In genomic region chr15:96626871-96627270, GRCm38 (mm10) we compare ENCODE assay signal across 17 mouse cellular contexts. TPM values are rescaled to one million over a fixed set of nuclear protein-coding genes. Genes with fewer than 3 reads are reported as not detected.
DNase-seq lines count a peak whose midpoint lies in the region; ATAC-seq lines count a peak whose summit lies in the region.
"Had no signal": no experiment of that assay in that cellular context is flagged by ENCODE, and none has a peak within 500 bp of the region (broad histone marks: within the 10 kb centered on the region; RNA-seq: fewer than 3 reads in every experiment).

No protein-coding gene starts in this region.

- H3K36me3 ChIP-seq in heart, embryonic 11.5 days (ENCODE audit: control insufficient read depth, insufficient read depth, low read length): peaks cover 17% of the 10 kb centered on the region
- H3K36me3 ChIP-seq in hindbrain, embryonic 13.5 days: peaks cover 46% of the 10 kb centered on the region
- peaks cover 99% of the 10 kb centered on the region for H3K36me3 ChIP-seq in hindbrain, embryonic 10.5 days
- H3K36me3 ChIP-seq in neural tube, embryonic 14.5 days (ENCODE audit: control insufficient read depth, insufficient read depth, low read length): peaks cover 21% of the 10 kb centered on the region
- peaks cover 23% of the 10 kb centered on the region for H3K36me3 ChIP-seq in neural tube, embryonic 15.5 days

- peak overlapping the region; percentile 47 for H3K27ac ChIP-seq in heart, embryonic 11.5 days (ENCODE audit: low read depth, low read length)
- peak overlapping the region; percentile 24 for H3K27ac ChIP-seq in hindbrain, embryonic 13.5 days
- H3K27ac ChIP-seq in hindbrain, embryonic 10.5 days: no peak overlapping the region
- H3K27ac ChIP-seq in neural tube, embryonic 14.5 days (ENCODE audit: low read depth, low read length): 0 out of 2 replicates have a peak overlapping the region, but pooled peaks have one; percentile 16
- no peak overlapping the region for H3K27ac ChIP-seq in neural tube, embryonic 15.5 days (replicated peaks)
- H3K27ac ChIP-seq: kidney, embryonic 15.5 days; limb, embryonic 15.5 days had no signal

- no peak for DNase-seq in heart, adult 11 months
- no peak for DNase-seq in hindbrain, embryonic 10.5 days (ENCODE audit: low spot score)
- no peak for DNase-seq in kidney, postnatal 36 days
- DNase-seq: adrenal gland, postnatal 14 days; cerebellum, adult 2 months; forebrain, postnatal 0 days; lung, adult 2 months; right cerebral cortex, postnatal 14 days; thymus, postnatal 14 days had no signal

- H3K9me3 ChIP-seq in heart, embryonic 11.5 days (replicated peaks; ENCODE audit: control insufficient read depth, low read length): peaks cover 4% of the 10 kb centered on the region; the same call in 1 of the 2 replicates
- peaks cover 3% of the 10 kb centered on the region; the same call in 1 of the 2 replicates for H3K9me3 ChIP-seq in hindbrain, embryonic 13.5 days
- peaks cover 27% of the 10 kb centered on the region for H3K9me3 ChIP-seq in hindbrain, embryonic 10.5 days
- no peaks in the 10 kb centered on the region for H3K9me3 ChIP-seq in neural tube, embryonic 14.5 days (ENCODE audit: control insufficient read depth, low read length)
- no peaks in the 10 kb centered on the region for H3K9me3 ChIP-seq in neural tube, embryonic 15.5 days (replicated peaks)
- H3K9me3 ChIP-seq: limb, embryonic 15.5 days had no signal

- no peak overlapping the region for H3K4me3 ChIP-seq in heart, embryonic 11.5 days (ENCODE audit: low read depth, low read length)
- H3K4me3 ChIP-seq in hindbrain, embryonic 13.5 days: no peak overlapping the region
- no peak overlapping the region for H3K4me3 ChIP-seq in hindbrain, embryonic 10.5 days
- no peak overlapping the region for H3K4me3 ChIP-seq in neural tube, embryonic 14.5 days (ENCODE audit: low read depth, low read length)
- H3K4me3 ChIP-seq in neural tube, embryonic 15.5 days (replicated peaks): no peak overlapping the region
- H3K4me3 ChIP-seq: kidney, embryonic 15.5 days; limb, embryonic 15.5 days had no signal

- WGBS in heart, embryonic 11.5 days (ENCODE audit: insufficient replicate concordance): 51% methylated on average over 5 of the region's 5 CpGs
- 81% methylated on average over 5 of the region's 5 CpGs for WGBS in hindbrain, embryonic 13.5 days
- 86% methylated on average over 5 of the region's 5 CpGs for WGBS in hindbrain, embryonic 10.5 days
- 88% methylated on average over 5 of the region's 5 CpGs for WGBS in neural tube, embryonic 14.5 days
- 80% methylated on average over 5 of the region's 5 CpGs for WGBS in neural tube, embryonic 15.5 days

- H3K27me3 ChIP-seq in heart, embryonic 11.5 days (ENCODE audit: control insufficient read depth, insufficient read depth, low read length): no peaks in the 10 kb centered on the region
- no peaks in the 10 kb centered on the region for H3K27me3 ChIP-seq in hindbrain, embryonic 13.5 days
- no peaks in the 10 kb centered on the region for H3K27me3 ChIP-seq in hindbrain, embryonic 10.5 days (ENCODE audit: insufficient read depth, poor library complexity, severe bottlenecking)
- no peaks in the 10 kb centered on the region for H3K27me3 ChIP-seq in neural tube, embryonic 14.5 days (ENCODE audit: control insufficient read depth, insufficient read depth, low read length)
- no peaks in the 10 kb centered on the region for H3K27me3 ChIP-seq in neural tube, embryonic 15.5 days (replicated peaks)
- H3K27me3 ChIP-seq: kidney, embryonic 15.5 days; limb, embryonic 15.5 days; Patski had no signal

- peak overlapping the region; percentile 3 for H3K4me2 ChIP-seq in heart, embryonic 11.5 days
- 0 out of 2 replicates have a peak overlapping the region, but pooled peaks have one; percentile 6 for H3K4me2 ChIP-seq in hindbrain, embryonic 13.5 days
- no peak overlapping the region for H3K4me2 ChIP-seq in neural tube, embryonic 14.5 days (ENCODE audit: low read depth, low read length)
- H3K4me2 ChIP-seq in neural tube, embryonic 15.5 days: no peak overlapping the region
- H3K4me2 ChIP-seq: kidney, embryonic 15.5 days; limb, embryonic 15.5 days had no signal

- peaks cover 22% of the 10 kb centered on the region for H3K4me1 ChIP-seq in heart, embryonic 11.5 days (ENCODE audit: control insufficient read depth, insufficient read depth, low read length)
- peaks cover 14% of the 10 kb centered on the region for H3K4me1 ChIP-seq in hindbrain, embryonic 13.5 days (replicated peaks)
- no peaks in the 10 kb centered on the region for H3K4me1 ChIP-seq in hindbrain, embryonic 10.5 days (replicated peaks)
- H3K4me1 ChIP-seq in neural tube, embryonic 14.5 days (ENCODE audit: control insufficient read depth, insufficient read depth, low read length): no peaks in the 10 kb centered on the region
- 0 out of 2 replicates have a peak, but pooled peaks cover 4% of the 10 kb centered on the region for H3K4me1 ChIP-seq in neural tube, embryonic 15.5 days
- H3K4me1 ChIP-seq: kidney, embryonic 15.5 days; limb, embryonic 15.5 days had no signal

- H3K9ac ChIP-seq in heart, embryonic 11.5 days (ENCODE audit: low read depth, low read length): no peak overlapping the region
- peak overlapping the region; percentile 35; the same call in 1 of the 2 replicates for H3K9ac ChIP-seq in hindbrain, embryonic 13.5 days
- no peak overlapping the region for H3K9ac ChIP-seq in neural tube, embryonic 14.5 days (replicated peaks; ENCODE audit: low read depth, low read length)
- H3K9ac ChIP-seq in neural tube, embryonic 15.5 days (replicated peaks): no peak overlapping the region
- H3K9ac ChIP-seq: forebrain, postnatal 0 days; kidney, embryonic 15.5 days; limb, embryonic 15.5 days had no signal

- ATAC-seq in heart, embryonic 11.5 days (replicated peaks; ENCODE audit: insufficient number of reproducible peaks, low FRiP score, low TSS enrichment): peak; percentile 44; the same call in 1 of the 2 replicates
- no peak for ATAC-seq in hindbrain, embryonic 13.5 days (ENCODE audit: low FRiP score)
- no peak for ATAC-seq in neural tube, embryonic 14.5 days (ENCODE audit: low read depth)
- ATAC-seq in neural tube, embryonic 15.5 days (ENCODE audit: low FRiP score): no peak
- ATAC-seq: activated CD4-positive, CD25-positive, alpha-beta regulatory T cell, adult 4 months; forebrain, postnatal 0 days; Patski had no signal

RNA-seq across cellular contexts. Expression of gene Slc38a1, which starts 15.8 kb away (rescaled TPM):
- 75.5 and 81.9 TPM in 2 replicates for polyA plus RNA-seq in heart, embryonic 11.5 days (2014; fragmentation: Nextera tagmentation; extraction: Ambion mirVana)
- 154 and 158 TPM in 2 replicates for polyA plus RNA-seq in hindbrain, embryonic 13.5 days (2015; fragmentation: Nextera tagmentation; extraction: Ambion mirVana)
- polyA plus RNA-seq in hindbrain, embryonic 10.5 days (2016; fragmentation: Nextera tagmentation; extraction: Ambion mirVana): 109 and 113 TPM in 2 replicates
- polyA plus RNA-seq in neural tube, embryonic 14.5 days (2014; fragmentation: Nextera tagmentation; extraction: Ambion mirVana): 173 and 175 TPM in 2 replicates
- polyA plus RNA-seq in neural tube, embryonic 15.5 days (2015; fragmentation: Nextera tagmentation; extraction: Ambion mirVana): 127 and 134 TPM in 2 replicates

Comparison
In these comparisons a context has a peak if more than half of its experiments do, and no peak if none do; other contexts are left out.
1. H3K27ac ChIP-seq: peak in heart, embryonic 11.5 days (single experiment), hindbrain, embryonic 13.5 days (single experiment) and neural tube, embryonic 14.5 days (single experiment); none in hindbrain, embryonic 10.5 days (single experiment) and neural tube, embryonic 15.5 days (single experiment).
2. H3K4me2 ChIP-seq: peak in heart, embryonic 11.5 days (single experiment) and hindbrain, embryonic 13.5 days (single experiment); none in neural tube, embryonic 14.5 days (single experiment) and neural tube, embryonic 15.5 days (single experiment).